Mouse (Mus musculus) erythroblast, embryonic 14.5 days (primary cell): ENCODE results near the gene Tapbp.

Experiments
- GATA1 ChIP-seq: IDR thresholded peaks from 2 replicates; pipeline ENCODE4 v1.6.1; 2012; ENCODE audit warnings: low read length, inconsistent platforms, mixed read lengths
- TAL1 ChIP-seq: IDR thresholded peaks from 3 replicates; pipeline ENCODE4 v1.6.1; 2012; ENCODE audit warnings: low read length, inconsistent platforms, mixed read lengths

DNA sequence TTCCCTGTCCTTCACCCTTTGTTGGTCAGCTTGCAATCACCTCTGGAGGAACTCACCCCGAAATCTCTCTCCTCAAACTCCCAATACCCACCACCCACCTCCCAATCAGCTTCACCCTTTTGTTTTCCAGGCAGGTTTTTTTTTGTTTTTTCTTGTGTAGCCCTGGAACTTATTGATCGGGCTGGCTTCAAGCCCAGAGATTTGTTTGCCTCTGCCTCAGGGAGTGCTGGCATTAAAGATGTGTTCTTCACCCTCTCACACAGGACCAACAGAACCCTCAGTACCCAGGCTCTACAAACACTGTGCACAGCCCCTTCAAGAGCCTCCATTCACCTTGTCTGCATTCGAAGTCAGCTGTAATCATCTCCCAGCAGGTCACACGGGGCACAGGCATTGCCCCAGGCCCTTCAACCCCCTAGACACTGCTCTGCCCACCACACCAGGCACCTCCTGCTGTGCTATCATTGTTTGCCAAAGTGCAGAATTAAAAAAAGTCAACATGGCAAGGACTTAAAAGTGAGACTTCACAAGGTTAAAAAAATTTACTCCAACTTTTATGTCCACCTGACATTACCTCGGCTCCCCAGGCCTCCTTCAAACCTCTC, 38.4 kb downstream of the Tapbp start:
- TF ChIP-seq TAL1: no peak
- no peak for TF ChIP-seq GATA1
